Mouse (Mus musculus) CH12F3 (cell line): ENCODE results near the gene Fam205a4.
"Not testable (repeated sequence)": the region's sequence is repeated elsewhere in the genome, so short reads cannot be mapped to it uniquely, and the experiment has no call there.

Experiments used
- in situ Hi-C: fragments of 300-500 bp; cut with MboI; formaldehyde crosslinking; loops from 2 replicates; pipeline ENCODE4 v1.14.3; 2020; ENCODE audit warnings: low sequenced_read_pairs

Gene Fam205a4

DNA sequence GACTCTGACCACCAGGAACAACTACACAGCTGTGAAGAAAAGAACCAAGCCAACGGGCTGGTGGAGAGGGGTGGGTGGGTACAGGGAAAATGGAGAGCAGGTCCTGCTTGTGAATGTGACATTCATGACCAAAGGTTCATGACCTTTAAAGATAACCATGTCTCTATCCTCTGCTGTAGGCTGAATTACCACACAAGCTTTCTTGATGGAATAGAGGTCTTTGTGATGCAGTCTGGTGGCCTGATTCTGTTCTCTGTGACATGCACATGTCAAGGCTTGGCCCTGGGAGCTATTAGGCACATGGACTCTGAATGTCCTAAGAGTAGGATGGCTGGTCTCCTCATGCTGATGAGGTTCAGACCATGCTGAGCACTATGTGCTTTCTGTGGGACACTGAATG is at the start of gene Fam205a4:
TSS of gene Fam205a4 (plus strand) at position 301 of the 400 bp plus-strand sequence.
- in situ Hi-C loops = not testable (repeated sequence)

DNA sequence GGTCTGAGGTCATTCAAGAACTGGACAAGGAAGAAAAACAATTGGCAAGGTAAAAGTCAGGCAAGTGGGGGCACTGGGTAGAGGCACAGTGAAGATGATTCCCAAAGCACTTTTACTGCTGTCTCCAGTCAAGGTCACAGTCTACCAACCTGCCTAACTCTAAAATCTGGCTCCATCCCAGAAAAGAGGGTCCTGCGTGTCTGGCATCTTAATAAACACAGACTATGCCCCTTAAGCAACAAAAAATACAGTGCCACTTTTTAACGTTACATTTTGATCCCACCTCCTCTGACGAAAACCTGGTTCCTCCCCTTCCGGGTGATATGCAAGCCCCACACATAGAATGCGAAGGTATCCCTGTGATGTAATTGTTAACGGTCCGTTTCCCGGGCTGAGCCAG is 24.6 kb upstream of the Fam205a4 start, which contains the start of gene Gm20878:
TSS of gene Gm20878 (plus strand) at position 301 of the 400 bp plus-strand sequence.
- in situ Hi-C loops = not testable (repeated sequence)
